Mouse (Mus musculus): Measurements from ENCODE around the gene Cox19. TPM values are rescaled to one million over a fixed set of nuclear protein-coding genes. Genes with fewer than 3 reads are reported as not detected.

Cox19 gene
- polyA plus RNA-seq, 1 experiment from 2014 or later = 107 TPM

- H3K4me3 ChIP-seq (replicated peaks; ENCODE audit: low read length) = no peak overlapping the region
- H3K4me2 ChIP-seq (ENCODE audit: low read depth, low read length) = no peak overlapping the region
Observed at GRCm38 (mm10) chr5:139331742-139332141, 19.5 kb downstream of the Cox19 start.

GRCm38 (mm10) chr5:139330766-139331165 is 20.5 kb downstream of the Cox19 start:
- Histone ChIP-seq H3K9me3 (replicated peaks; ENCODE audit: control insufficient read depth, low read length) (no peaks in the 10 kb centered on the region), H3K36me3 (ENCODE audit: control insufficient read depth, insufficient read depth, low read length) (0 out of 2 replicates have a peak, but pooled peaks cover 2% of the 10 kb centered on the region), H3K4me2 (ENCODE audit: low read depth, low read length) (no peak overlapping the region), H3K4me1 (ENCODE audit: control insufficient read depth, insufficient read depth, low read length) (peaks cover 5% of the 10 kb centered on the region), H3K27me3 (ENCODE audit: control insufficient read depth, insufficient read depth, low read length) (peaks cover 3% of the 10 kb centered on the region), H3K9ac (ENCODE audit: low read length) (no peak overlapping the region), H3K4me3 (replicated peaks; ENCODE audit: low read length) (no peak overlapping the region), H3K27ac (ENCODE audit: low read length) (0 out of 2 replicates have a peak overlapping the region, but pooled peaks have one; percentile 27)
- no peak for ATAC-seq (ENCODE audit: insufficient read depth, low FRiP score)
- WGBS = 62% methylated on average over 7 of the region's 7 CpGs

More at GRCm38 (mm10) chr5:139331742-139332141, 19.5 kb downstream of the Cox19 start:
- Histone ChIP-seq H3K27me3 (ENCODE audit: control insufficient read depth, insufficient read depth, low read length) (no peaks in the 10 kb centered on the region), H3K9ac (ENCODE audit: low read length) (no peak overlapping the region), H3K9me3 (replicated peaks; ENCODE audit: control insufficient read depth, low read length) (no peaks in the 10 kb centered on the region), H3K36me3 (ENCODE audit: control insufficient read depth, insufficient read depth, low read length) (0 out of 2 replicates have a peak, but pooled peaks cover 4% of the 10 kb centered on the region), H3K4me1 (ENCODE audit: control insufficient read depth, insufficient read depth, low read length) (peaks cover 4% of the 10 kb centered on the region; the same call in 1 of the 2 replicates), H3K27ac (ENCODE audit: low read length) (peak overlapping the region; percentile 92)
- ATAC-seq (ENCODE audit: insufficient read depth, low FRiP score) = peak; percentile 12; the same call in 1 of the 2 replicates
- 16% methylated on average over 8 of the region's 8 CpGs for WGBS

- Histone ChIP-seq H3K4me3 (replicated peaks; ENCODE audit: low read length) (no peak overlapping the region), H3K9me3 (replicated peaks; ENCODE audit: control insufficient read depth, low read length) (no peaks in the 10 kb centered on the region), H3K4me2 (ENCODE audit: low read depth, low read length) (no peak overlapping the region), H3K4me1 (ENCODE audit: control insufficient read depth, insufficient read depth, low read length) (peaks cover 23% of the 10 kb centered on the region), H3K27me3 (ENCODE audit: control insufficient read depth, insufficient read depth, low read length) (peaks cover 18% of the 10 kb centered on the region), H3K9ac (ENCODE audit: low read length) (0 out of 2 replicates have a peak overlapping the region, but pooled peaks have one; percentile 14), H3K27ac (ENCODE audit: low read length) (no peak overlapping the region), H3K36me3 (ENCODE audit: control insufficient read depth, insufficient read depth, low read length) (no peaks in the 10 kb centered on the region)
- no peak for ATAC-seq (ENCODE audit: insufficient read depth, low FRiP score)
- 71% methylated on average over 7 of the region's 7 CpGs for WGBS
Observed at GRCm38 (mm10) chr5:139327634-139328020, 23.6 kb downstream of the Cox19 start.

GRCm38 (mm10) chr5:139326986-139327633 is 24.1 kb downstream of the Cox19 start:
- peaks cover 23% of the 10 kb centered on the region for H3K4me1 ChIP-seq (ENCODE audit: control insufficient read depth, insufficient read depth, low read length)
- no peak overlapping the region for H3K27ac ChIP-seq (ENCODE audit: low read length)
- peaks cover 18% of the 10 kb centered on the region for H3K27me3 ChIP-seq (ENCODE audit: control insufficient read depth, insufficient read depth, low read length)
- H3K9ac ChIP-seq (ENCODE audit: low read length) = peak overlapping the region; percentile 14; the same call in 1 of the 2 replicates
- no peaks in the 10 kb centered on the region for H3K9me3 ChIP-seq (replicated peaks; ENCODE audit: control insufficient read depth, low read length)
- WGBS = 69% methylated on average over 7 of the region's 7 CpGs
- no peak for ATAC-seq (ENCODE audit: insufficient read depth, low FRiP score)
- no peaks in the 10 kb centered on the region for H3K36me3 ChIP-seq (ENCODE audit: control insufficient read depth, insufficient read depth, low read length)
- no peak overlapping the region for H3K4me3 ChIP-seq (replicated peaks; ENCODE audit: low read length)
- no peak overlapping the region for H3K4me2 ChIP-seq (ENCODE audit: low read depth, low read length)

- Histone ChIP-seq H3K36me3 (ENCODE audit: control insufficient read depth, insufficient read depth, low read length) (no peaks in the 10 kb centered on the region), H3K9me3 (replicated peaks; ENCODE audit: control insufficient read depth, low read length) (no peaks in the 10 kb centered on the region), H3K27ac (ENCODE audit: low read length) (no peak overlapping the region), H3K27me3 (ENCODE audit: control insufficient read depth, insufficient read depth, low read length) (peaks cover 18% of the 10 kb centered on the region), H3K4me2 (ENCODE audit: low read depth, low read length) (no peak overlapping the region), H3K9ac (ENCODE audit: low read length) (no peak overlapping the region), H3K4me3 (replicated peaks; ENCODE audit: low read length) (no peak overlapping the region), H3K4me1 (ENCODE audit: control insufficient read depth, insufficient read depth, low read length) (peaks cover 19% of the 10 kb centered on the region)
- ATAC-seq (ENCODE audit: insufficient read depth, low FRiP score) = no peak
- 68% methylated on average over 13 of the region's 13 CpGs for WGBS
Observed at GRCm38 (mm10) chr5:139326111-139326696, 25.0 kb downstream of the Cox19 start.

- peaks cover 19% of the 10 kb centered on the region for H3K4me1 ChIP-seq (ENCODE audit: control insufficient read depth, insufficient read depth, low read length)
- peaks cover 18% of the 10 kb centered on the region for H3K27me3 ChIP-seq (ENCODE audit: control insufficient read depth, insufficient read depth, low read length)
- peak within 1 kb of the TSS; percentile 42; the same call in 1 of the 2 replicates for H3K27ac ChIP-seq (ENCODE audit: low read length)
- WGBS = 1% methylated on average over 50 of the region's 61 CpGs
- H3K4me2 ChIP-seq (ENCODE audit: low read depth, low read length) = peak within 1 kb of the TSS; percentile 88
- H3K9ac ChIP-seq (ENCODE audit: low read length) = peak within 1 kb of the TSS; percentile 83
- ATAC-seq (ENCODE audit: insufficient read depth, low FRiP score) = peak; percentile 81
- H3K9me3 ChIP-seq (replicated peaks; ENCODE audit: control insufficient read depth, low read length) = no peaks in the 10 kb centered on the region
- H3K36me3 ChIP-seq (ENCODE audit: control insufficient read depth, insufficient read depth, low read length) = no peaks in the 10 kb centered on the region
- H3K4me3 ChIP-seq (replicated peaks; ENCODE audit: low read length) = peak within 1 kb of the TSS; percentile 69
Observed at GRCm38 (mm10) chr5:139325395-139325966, 25.7 kb downstream of the Cox19 start, which contains the start of gene Adap1. TSS of gene Adap1 (minus strand) at chr5:139325622.

GRCm38 (mm10) chr5:139324691-139325394 is 26.4 kb downstream of the Cox19 start:
- peak overlapping the region; percentile 88 for H3K4me2 ChIP-seq (ENCODE audit: low read depth, low read length)
- H3K4me3 ChIP-seq (replicated peaks; ENCODE audit: low read length) = peak overlapping the region; percentile 69
- H3K36me3 ChIP-seq (ENCODE audit: control insufficient read depth, insufficient read depth, low read length) = no peaks in the 10 kb centered on the region
- ATAC-seq (ENCODE audit: insufficient read depth, low FRiP score) = peak; percentile 39; the same call in 1 of the 2 replicates
- 2% methylated on average over 46 of the region's 62 CpGs for WGBS
- no peaks in the 10 kb centered on the region for H3K9me3 ChIP-seq (replicated peaks; ENCODE audit: control insufficient read depth, low read length)
- peak overlapping the region; percentile 83 for H3K9ac ChIP-seq (ENCODE audit: low read length)
- H3K27me3 ChIP-seq (ENCODE audit: control insufficient read depth, insufficient read depth, low read length) = peaks cover 18% of the 10 kb centered on the region
- peak overlapping the region; percentile 42; the same call in 1 of the 2 replicates for H3K27ac ChIP-seq (ENCODE audit: low read length)
- H3K4me1 ChIP-seq (ENCODE audit: control insufficient read depth, insufficient read depth, low read length) = peaks cover 19% of the 10 kb centered on the region

- H3K36me3 ChIP-seq (ENCODE audit: control insufficient read depth, insufficient read depth, low read length) = no peaks in the 10 kb centered on the region
- 0 out of 2 replicates have a peak, but pooled peaks have one; percentile 35 for ATAC-seq (ENCODE audit: insufficient read depth, low FRiP score)
- peak overlapping the region; percentile 83 for H3K9ac ChIP-seq (ENCODE audit: low read length)
- WGBS = 47% methylated on average over 5 of the region's 5 CpGs
- H3K4me3 ChIP-seq (replicated peaks; ENCODE audit: low read length) = peak overlapping the region; percentile 69
- peak overlapping the region; percentile 88 for H3K4me2 ChIP-seq (ENCODE audit: low read depth, low read length)
- H3K27me3 ChIP-seq (ENCODE audit: control insufficient read depth, insufficient read depth, low read length) = peaks cover 18% of the 10 kb centered on the region
- no peaks in the 10 kb centered on the region for H3K9me3 ChIP-seq (replicated peaks; ENCODE audit: control insufficient read depth, low read length)
- H3K27ac ChIP-seq (ENCODE audit: low read length) = peak overlapping the region; percentile 42; the same call in 1 of the 2 replicates
- H3K4me1 ChIP-seq (ENCODE audit: control insufficient read depth, insufficient read depth, low read length) = peaks cover 19% of the 10 kb centered on the region
Observed at GRCm38 (mm10) chr5:139324045-139324491, 27.1 kb downstream of the Cox19 start.

All from stomach, embryonic 16.5 days (tissue).